Mouse (Mus musculus): ENCODE data around the gene Eps8l1. TPM values are rescaled to one million over a fixed set of nuclear protein-coding genes. Genes with fewer than 3 reads are reported as not detected.

Eps8l1 gene
- total and polyA plus RNA-seq, 3 experiments = 4.2 to 8.4 (median 6.0) TPM

DNA sequence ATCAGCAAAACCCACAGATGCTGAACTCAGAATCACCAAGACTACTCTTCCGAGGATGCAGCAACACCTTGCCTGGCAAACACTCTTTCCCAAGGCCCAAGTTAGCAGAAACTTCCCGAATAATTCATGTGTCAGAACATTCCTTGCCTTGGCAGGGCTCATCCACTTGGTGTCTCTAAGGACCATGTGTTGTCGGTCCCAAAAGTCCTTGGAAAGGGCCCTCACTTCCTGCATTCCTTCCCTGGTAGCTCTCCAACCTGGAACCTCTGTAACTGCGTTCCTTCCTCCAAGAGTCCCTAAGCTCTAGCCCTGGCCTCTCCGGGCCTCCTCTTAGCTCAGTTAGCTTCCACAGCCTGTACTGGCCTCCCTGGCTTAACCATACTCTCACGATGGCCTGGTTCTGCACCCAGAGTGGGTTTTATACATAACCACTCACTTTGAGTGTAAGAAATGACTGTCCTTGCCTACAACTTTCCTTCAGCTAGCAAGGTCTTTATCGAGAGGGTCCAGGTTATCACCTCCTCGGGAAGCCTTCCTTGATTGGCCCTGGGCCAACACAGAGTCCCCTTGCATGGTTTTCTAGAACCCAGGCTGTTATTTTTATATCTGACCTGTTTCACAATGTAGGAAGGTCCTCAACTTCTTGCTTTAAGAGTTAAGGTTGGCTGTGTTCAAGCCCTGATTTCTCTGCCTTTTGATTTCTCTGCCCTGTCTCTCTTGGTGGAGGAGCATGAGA lies 51.2 kb downstream of the Eps8l1 start:
- Histone ChIP-seq H3K27me3 (replicated peaks) (no peaks in the 10 kb centered on the region), H3K4me3 (replicated peaks in 1 of 3; ENCODE audit: low read depth in 2 of 3, low read length in 2 of 3, poor library complexity in 1 of 3) (no peak overlapping the region), H3K9me3 (replicated peaks; ENCODE audit: low read length) (no peaks in the 10 kb centered on the region), H3K36me3 (replicated peaks in 1 of 2; ENCODE audit: control insufficient read depth in 1 of 2, insufficient read depth in 1 of 2, low read length in 1 of 2) (no peaks in the 10 kb centered on the region), H3K9ac (ENCODE audit: insufficient read depth, low read depth) (no peak overlapping the region), H3K79me2 (replicated peaks; ENCODE audit: control insufficient read depth, extremely low read depth, insufficient read depth, poor library complexity, severe bottlenecking) (no peaks in the 10 kb centered on the region), H3K4me1 (ENCODE audit: control insufficient read depth in 1 of 2, insufficient read depth in 2 of 2) (peaks cover 5 to 18% of the 10 kb centered on the region in 2 experiments; a peak in 3 of 4 replicates), H3K27ac (ENCODE audit: insufficient read depth, low read depth) (no peak overlapping the region), H3K4me2 (ENCODE audit: insufficient read depth, low read depth, poor library complexity, severe bottlenecking) (no peak overlapping the region)
- DNase-seq (ENCODE audit: extremely low read depth) = no peak
- dilution Hi-C loops (cut with MboI; ENCODE audit: extremely low pct_ligation_motif_present, extremely low pct_unique_long_range_greater_than_20kb, low sequenced_read_pairs) = no loop called here
- TF ChIP-seq MAX (IDR thresholded peaks at IDR 0.05; ENCODE audit: low read length) (no peak), CHD2 (IDR thresholded peaks at IDR 0.05; ENCODE audit: low read length) (no peak), BHLHE40 (IDR thresholded peaks at IDR 0.05; ENCODE audit: low read depth, low read length) (no peak)
- in situ Hi-C loops (cut with MboI; ENCODE audit: low pct_ligation_motif_present, low pct_unique_long_range_greater_than_20kb, low sequenced_read_pairs) = loop anchor here (10.0 kb wide), 1 partner anchor 387 kb away; no protein-coding TSS in a partner anchor

DNA sequence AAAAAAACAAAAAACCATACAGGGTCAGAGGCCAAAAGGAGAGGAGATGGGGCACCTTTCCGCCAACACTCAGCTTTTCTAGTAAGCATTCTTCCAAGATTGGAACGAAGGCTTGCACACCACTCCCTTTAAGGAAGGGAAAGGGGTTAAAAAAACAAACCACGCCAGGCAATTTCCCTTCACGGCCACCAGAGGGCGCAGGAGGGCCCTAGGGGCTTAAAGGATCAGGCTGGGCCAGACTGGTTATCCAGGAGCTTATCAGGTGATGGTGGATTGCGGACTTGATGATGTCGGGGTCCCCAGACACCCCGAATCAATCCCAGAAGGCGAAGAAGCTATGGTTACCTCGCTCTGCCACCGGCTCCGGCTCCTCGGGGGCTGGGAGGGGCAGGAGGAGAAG lies 52.8 kb downstream of the Eps8l1 start:
- in situ Hi-C loops (cut with MboI; ENCODE audit: low pct_ligation_motif_present, low pct_unique_long_range_greater_than_20kb, low sequenced_read_pairs) (loop anchor here (10.0 kb wide), 1 partner anchor 388 kb away; no protein-coding TSS in a partner anchor), dilution Hi-C loops (cut with MboI; ENCODE audit: extremely low pct_ligation_motif_present, extremely low pct_unique_long_range_greater_than_20kb, low sequenced_read_pairs) (no loop called here)
- Histone ChIP-seq H3K79me2 (replicated peaks; ENCODE audit: control insufficient read depth, extremely low read depth, insufficient read depth, poor library complexity, severe bottlenecking) (no peaks in the 10 kb centered on the region), H3K4me3 (replicated peaks in 1 of 3; ENCODE audit: low read depth in 2 of 3, low read length in 2 of 3, poor library complexity in 1 of 3) (no peak overlapping the region), H3K4me2 (ENCODE audit: insufficient read depth, low read depth, poor library complexity, severe bottlenecking) (no peak overlapping the region), H3K27me3 (replicated peaks) (no peaks in the 10 kb centered on the region), H3K9me3 (replicated peaks; ENCODE audit: low read length) (no peaks in the 10 kb centered on the region), H3K36me3 (replicated peaks in 1 of 2; ENCODE audit: control insufficient read depth in 1 of 2, insufficient read depth in 1 of 2, low read length in 1 of 2) (no peaks in the 10 kb centered on the region), H3K27ac (ENCODE audit: insufficient read depth, low read depth) (no peak overlapping the region), H3K9ac (ENCODE audit: insufficient read depth, low read depth) (no peak overlapping the region), H3K4me1 (ENCODE audit: control insufficient read depth in 1 of 2, insufficient read depth in 2 of 2) (peaks cover 5 to 22% of the 10 kb centered on the region in 2 experiments; a peak in 3 of 4 replicates)
- peak; percentile 67 for DNase-seq (ENCODE audit: extremely low read depth)
- no peak for TF ChIP-seq E2F4 (IDR thresholded peaks at IDR 0.05; ENCODE audit: insufficient replicate concordance, low read depth, low read length)
- no peak for TF ChIP-seq NRF1 (IDR thresholded peaks at IDR 0.05; ENCODE audit: low read depth, low read length)
- TF ChIP-seq IRF4 (IDR thresholded peaks at IDR 0.05; ENCODE audit: low read depth, low read length) = no peak
- no peak for TF ChIP-seq CHD1 (IDR thresholded peaks at IDR 0.05; ENCODE audit: low read depth, low read length)
- peak; percentile 78 for TF ChIP-seq ZNF384 (IDR thresholded peaks at IDR 0.05; ENCODE audit: low read depth, low read length)
- TF ChIP-seq MAZ (IDR thresholded peaks at IDR 0.05; ENCODE audit: low read depth, low read length) = no peak
- TF ChIP-seq POLR2A (IDR thresholded peaks at IDR 0.05; ENCODE audit: low read depth, low read length) = no peak
- TF ChIP-seq CTCF (conservative IDR thresholded peaks at IDR 0.05 in 1 of 2, IDR thresholded peaks at IDR 0.05 in 1 of 2; ENCODE audit: low read depth in 2 of 2, low read length in 2 of 2) = peak; percentile 85 to 96
- TF ChIP-seq RAD21 (IDR thresholded peaks at IDR 0.05; ENCODE audit: low read depth, low read length) = peak; percentile 39
- TF ChIP-seq SMC3 (IDR thresholded peaks at IDR 0.05; ENCODE audit: low read depth, low read length) = peak; percentile 68
- no peak for TF ChIP-seq MAX (IDR thresholded peaks at IDR 0.05; ENCODE audit: low read length)

Measured in CH12.LX (cell line).